Mouse (Mus musculus) fibroblast of lung, adult 2 months (primary cell): ENCODE measurements around the gene Hoxb7.

Experiments used
- DNase-seq: peaks from one replicate; pipeline ENCODE4 v3.0.0-alpha.2; 2011; ENCODE audit warnings: low read depth

The Hoxb7 gene

DNA sequence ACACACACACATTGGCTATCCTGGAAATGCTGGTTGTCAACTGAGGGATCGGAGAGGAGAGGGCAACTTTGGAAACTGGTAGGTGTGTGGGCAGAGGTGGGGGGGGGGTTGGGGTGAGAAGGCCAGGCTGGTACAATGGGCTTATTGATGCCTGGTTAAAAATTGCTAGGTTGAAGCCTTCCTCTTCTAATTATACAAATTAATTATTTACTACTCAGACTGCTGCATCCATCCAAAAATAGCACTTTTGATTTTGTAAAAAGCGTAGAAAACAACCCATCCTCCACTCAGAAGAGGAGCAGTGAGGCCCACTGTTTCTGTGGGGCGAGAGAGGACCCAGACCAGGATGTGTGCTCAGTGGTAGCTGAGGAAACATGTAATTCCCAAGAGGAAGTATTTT is 48.6 kb downstream of the Hoxb7 start:
- no peak for DNase-seq

GRCm38 (mm10) chr11:96336597-96336996 is 50.2 kb downstream of the Hoxb7 start:
- no peak for DNase-seq

DNA sequence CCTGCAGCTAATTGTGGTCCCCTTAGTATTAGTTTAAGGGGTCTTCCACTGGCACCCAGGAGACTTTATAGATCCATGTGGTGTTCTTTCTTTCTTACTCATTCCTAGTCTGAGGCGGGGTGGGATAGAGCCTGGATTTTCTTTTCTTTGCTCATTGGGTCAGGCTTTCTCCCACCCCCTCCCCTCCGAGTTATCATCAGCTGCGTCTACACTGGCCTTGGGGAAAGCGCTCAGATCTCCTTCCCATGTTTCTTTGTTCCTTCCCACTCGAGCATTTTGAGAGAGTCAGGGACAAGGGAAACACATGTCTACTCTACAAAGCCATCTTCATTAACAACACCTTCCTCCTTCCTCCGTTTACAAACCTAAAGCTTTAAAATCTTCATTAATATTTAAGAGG is 50.6 kb downstream of the Hoxb7 start:
- DNase-seq = no peak

DNA sequence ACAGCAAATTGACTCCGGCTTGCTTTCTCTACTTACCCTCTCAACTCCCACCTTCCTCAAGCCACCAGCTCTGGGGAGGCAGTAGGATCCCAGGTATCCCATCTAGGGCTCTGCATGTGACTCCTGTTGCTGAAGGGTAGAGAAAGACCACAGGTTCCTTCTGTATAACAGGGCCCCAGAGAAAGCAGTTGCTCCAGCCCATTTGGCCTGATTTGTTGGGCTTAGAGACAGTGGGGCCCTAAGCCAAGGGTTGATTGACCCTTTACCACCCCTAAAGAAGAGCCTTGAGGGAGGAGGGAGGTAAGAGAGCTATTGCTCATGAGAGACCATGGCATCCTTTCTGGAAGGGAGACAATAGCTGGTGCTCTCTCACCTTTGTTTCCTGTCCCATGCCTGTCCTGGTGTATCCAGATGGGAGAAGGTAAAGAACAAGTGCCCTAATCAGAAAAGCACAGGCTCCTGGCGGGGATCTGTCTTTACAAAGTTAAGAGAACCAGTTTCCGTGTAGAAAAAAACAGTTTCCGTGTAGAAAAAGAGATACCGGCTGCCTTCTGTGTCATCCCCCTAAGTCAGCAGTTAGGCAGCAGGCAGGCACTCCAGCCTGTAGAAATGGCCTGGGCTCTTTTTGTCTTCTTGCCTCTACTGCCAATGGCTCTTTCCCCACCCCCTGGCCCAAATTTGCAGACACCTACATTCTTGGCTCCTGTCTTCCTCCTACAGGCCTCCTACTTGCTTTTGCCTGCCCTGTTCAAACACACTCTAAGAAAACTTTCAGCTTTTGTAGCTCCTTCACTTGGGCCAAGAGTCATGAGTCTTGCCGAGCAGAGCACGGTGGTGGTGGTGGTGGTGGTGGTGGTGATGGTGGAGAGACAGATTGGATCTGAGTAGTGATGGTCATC is 52.8 kb downstream of the Hoxb7 start:
- no peak for DNase-seq
